Mouse (Mus musculus) small intestine, adult 2 months (tissue): ENCODE data around the gene Zfp446.

Experiments
- CTCF ChIP-seq: fragments of 200-500 bp; IDR thresholded peaks from 2 replicates; pipeline ENCODE4 v1.5.1; 2012; ENCODE audit warnings: low read depth, mild to moderate bottlenecking, control low read depth, inconsistent platforms, low read length, moderate library complexity, mixed read lengths; ENCODE audit not compliant: insufficient replicate concordance, insufficient read length; ENCODE audit errors: extremely low read depth
- POLR2A ChIP-seq: fragments of 200-500 bp; IDR thresholded peaks from 2 replicates; pipeline ENCODE4 v1.6.1; 2012; ENCODE audit warnings: low read depth, mild to moderate bottlenecking, control low read depth, inconsistent platforms, low read length, moderate library complexity

DNA sequence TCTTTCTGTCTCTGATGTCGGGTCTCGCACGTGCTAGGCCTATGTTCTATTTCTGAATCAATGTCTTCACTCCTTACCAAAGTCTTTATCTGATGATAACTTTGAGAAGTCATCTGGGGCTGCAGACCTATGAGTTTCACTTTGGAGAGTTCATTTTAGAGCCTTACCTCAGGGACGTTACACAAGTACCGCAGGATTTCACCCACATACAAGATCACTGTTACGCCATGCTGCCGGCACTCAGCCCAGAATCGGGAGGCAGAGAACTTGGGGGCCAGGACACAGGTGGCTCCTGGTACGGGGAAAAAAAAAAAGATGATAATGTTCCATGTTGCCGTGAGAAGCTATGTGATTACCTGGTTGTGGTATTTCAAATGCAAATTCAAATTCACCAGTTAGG lies 15.5 kb downstream of the Zfp446 start:
- TF ChIP-seq CTCF (no peak), POLR2A (no peak)
